Mouse (Mus musculus): ENCODE measurements around the gene Heatr5a.

Gene Heatr5a

GRCm38 (mm10) chr12:51843576-51844520, 127.3 kb downstream of the Heatr5a start:
- no peak for DNase-seq (ENCODE audit: low spot score)

- DNase-seq (ENCODE audit: low spot score) = no peak
Measured at GRCm38 (mm10) chr12:51842081-51842864, 128.8 kb downstream of the Heatr5a start.

- no peak for DNase-seq (ENCODE audit: low spot score)
Measured at GRCm38 (mm10) chr12:51839856-51840255, 131.3 kb downstream of the Heatr5a start.

GRCm38 (mm10) chr12:51835219-51835618, 135.9 kb downstream of the Heatr5a start:
- DNase-seq (ENCODE audit: low spot score) = no peak

- no peak for DNase-seq (ENCODE audit: low spot score)
Measured at GRCm38 (mm10) chr12:51831931-51832330, 139.2 kb downstream of the Heatr5a start.

- DNase-seq (ENCODE audit: low spot score) = no peak
Measured at GRCm38 (mm10) chr12:51831296-51831695, 139.8 kb downstream of the Heatr5a start.

GRCm38 (mm10) chr12:51830671-51831070, 140.4 kb downstream of the Heatr5a start:
- DNase-seq (ENCODE audit: low spot score) = no peak

GRCm38 (mm10) chr12:51830077-51830402, 141.1 kb downstream of the Heatr5a start:
- no peak for DNase-seq (ENCODE audit: low spot score)

GRCm38 (mm10) chr12:51829290-51830076, 141.6 kb downstream of the Heatr5a start, which contains the start of gene Hectd1:
Gene Hectd1, minus strand, starts transcription at chr12:51829536.
- peak; percentile 84 for DNase-seq (ENCODE audit: low spot score)

- DNase-seq (ENCODE audit: low spot score) = no peak
Measured at GRCm38 (mm10) chr12:51828716-51829289, 142.3 kb downstream of the Heatr5a start.

- DNase-seq (ENCODE audit: low spot score) = no peak
Measured at GRCm38 (mm10) chr12:51827958-51828650, 143.0 kb downstream of the Heatr5a start.

Data from spleen, adult 12 weeks (tissue).